Mouse (Mus musculus) liver, embryonic 14.5 days (tissue): ENCODE measurements at regions not wholly inside any gene's neighbourhood (a gene's known extent, or its start where the extent isn't known, plus 50 kb on each side); places are given as distances from the start of the nearest gene placed in this dataset.

Source experiments
- CTCF ChIP-seq: IDR thresholded peaks from 2 replicates; pipeline ENCODE4 v1.5.1; 2016; ENCODE audit warnings: antibody characterized with exemption, low read depth, control low read depth
- EP300 ChIP-seq: IDR thresholded peaks from 2 replicates; pipeline ENCODE4 v1.6.1; 2016; ENCODE audit warnings: antibody characterized with exemption, low read depth

DNA sequence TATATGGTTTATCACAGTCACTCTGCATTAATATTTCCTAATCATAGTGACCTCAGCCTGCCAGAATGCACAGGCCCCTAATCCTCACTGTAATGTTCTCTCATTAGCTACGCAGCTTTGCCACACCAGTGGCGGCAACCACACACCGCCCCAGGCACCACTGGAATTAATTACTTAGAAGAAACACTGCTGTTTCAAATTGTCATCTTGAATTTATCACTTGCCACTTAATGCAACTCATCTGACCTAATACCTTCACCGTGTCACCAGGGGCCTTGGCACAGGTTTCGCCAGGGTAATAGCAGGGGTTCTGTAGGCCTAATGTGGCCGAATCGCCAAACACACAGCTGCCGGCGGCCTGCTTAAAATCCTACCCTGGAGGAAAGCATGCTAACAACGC is 328.5 kb upstream of the Atp5g3 start:
- TF ChIP-seq CTCF (no peak), EP300 (no peak)
